Mouse (Mus musculus) right cerebral cortex, postnatal 10 days (tissue): Measurements from ENCODE around the gene Gm49358.

Experiments used
- DNase-seq, 2 experiments: peaks; one replicate each; pipeline ENCODE4 v3.0.0; 2021; ENCODE audit warnings: low spot score in 2 of 2

Gm49358 gene

DNA sequence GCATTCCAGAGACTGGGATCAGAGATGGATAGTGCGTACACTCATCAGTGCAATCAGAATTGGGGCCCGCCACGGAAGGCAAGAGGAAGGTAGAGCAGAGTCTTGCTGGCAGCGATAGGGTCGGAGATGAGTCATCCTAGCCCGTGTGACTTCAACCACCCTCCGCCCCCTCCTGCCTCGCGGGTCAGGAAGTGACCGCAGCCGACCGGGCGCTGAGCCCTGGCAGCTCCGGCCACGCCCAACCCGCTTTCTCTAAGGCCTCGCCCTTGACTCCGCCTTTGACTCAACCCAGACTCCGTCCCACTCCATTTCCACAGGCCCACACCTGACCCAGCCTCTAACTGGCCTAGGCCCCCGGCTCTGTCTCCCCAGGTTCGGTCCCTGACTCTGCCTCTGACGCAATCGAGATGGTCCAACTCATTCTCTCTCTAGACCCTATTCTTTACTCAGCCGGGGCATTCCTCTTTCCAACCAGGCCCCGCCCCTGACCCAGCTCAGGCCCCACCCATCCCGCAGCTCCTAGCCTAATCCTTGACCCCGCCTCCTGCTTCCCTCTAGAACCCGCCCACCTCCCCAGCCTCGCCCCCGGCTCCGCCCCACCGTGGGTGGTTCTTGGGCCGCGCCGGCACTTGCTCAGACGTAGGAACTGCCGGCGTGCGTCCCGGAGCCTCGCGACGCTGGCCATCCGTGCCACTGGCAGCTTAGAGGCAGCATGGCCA lies 14.8 kb downstream of the Gm49358 start, which contains the start of gene Nt5dc3:
Gene Nt5dc3 (plus strand): TSS at position 608 of the 719 bp plus-strand sequence.
- DNase-seq = peak; percentile 95 to 96

DNA sequence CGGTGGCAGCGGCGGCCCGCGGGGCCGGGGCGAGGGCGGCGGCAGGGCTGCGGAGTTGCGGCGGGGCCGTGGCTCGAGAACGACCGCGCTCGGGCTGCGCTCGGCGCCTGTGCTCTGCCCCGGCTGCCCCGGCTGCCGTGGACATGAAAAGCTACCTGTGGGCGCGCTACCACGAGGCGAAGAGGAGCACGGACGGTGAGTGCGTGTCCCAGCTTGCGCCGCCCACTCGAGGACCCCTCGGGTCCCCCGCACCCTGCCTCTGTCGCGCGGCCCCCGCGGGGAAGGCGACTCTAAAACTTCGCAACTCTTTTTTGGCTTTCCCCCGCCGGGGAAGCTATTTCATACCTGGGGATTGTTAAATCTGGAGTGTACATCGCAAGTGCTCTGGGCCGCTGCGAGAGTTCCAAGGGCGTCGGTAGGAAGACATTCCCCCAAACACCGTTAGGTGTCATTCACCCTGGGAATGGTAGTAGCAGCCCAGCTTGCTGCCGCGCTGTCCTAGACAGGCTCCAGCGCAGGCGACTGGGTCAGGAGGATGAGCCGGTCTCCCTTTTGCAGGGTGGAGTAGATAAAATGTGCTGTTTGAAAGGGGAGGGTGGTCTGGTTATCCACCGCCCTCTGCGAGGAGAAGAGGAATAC lies 15.5 kb downstream of the Gm49358 start:
- DNase-seq = peak in 1 of 2 experiments; percentile 48

DNA sequence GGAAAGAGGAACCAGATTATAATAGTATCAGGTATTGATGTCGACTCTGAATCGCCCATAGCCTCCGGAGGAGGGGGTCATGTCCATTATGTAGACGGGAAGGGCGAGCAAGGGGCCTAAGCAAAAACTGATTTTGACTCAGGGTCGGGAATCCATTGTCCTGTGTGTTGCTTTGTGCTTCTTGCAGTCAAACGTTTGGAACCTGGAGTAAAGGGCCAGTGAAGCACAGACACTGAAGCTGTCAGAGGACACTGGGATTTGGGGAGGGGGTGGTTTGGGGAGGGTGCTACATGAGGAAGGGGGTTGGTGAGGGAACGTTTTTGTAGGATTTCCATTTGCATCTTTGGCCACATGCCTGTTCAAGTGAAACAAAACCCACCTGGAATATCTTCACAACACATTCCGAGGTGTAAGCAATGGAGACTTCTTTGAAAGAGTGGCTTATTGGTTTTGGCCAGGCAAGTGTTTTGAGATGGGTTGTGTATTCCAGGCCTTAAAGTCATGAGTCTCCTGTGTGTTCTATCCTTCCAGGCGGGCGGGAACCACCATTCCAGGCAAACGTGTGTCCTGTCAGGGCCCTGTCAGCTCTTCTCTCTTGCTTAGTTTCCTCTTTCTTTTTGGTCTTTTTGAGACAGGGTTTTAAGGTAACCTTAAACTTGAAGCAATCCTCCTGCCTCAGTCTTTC lies 16.2 kb downstream of the Gm49358 start:
- DNase-seq = no peak

DNA sequence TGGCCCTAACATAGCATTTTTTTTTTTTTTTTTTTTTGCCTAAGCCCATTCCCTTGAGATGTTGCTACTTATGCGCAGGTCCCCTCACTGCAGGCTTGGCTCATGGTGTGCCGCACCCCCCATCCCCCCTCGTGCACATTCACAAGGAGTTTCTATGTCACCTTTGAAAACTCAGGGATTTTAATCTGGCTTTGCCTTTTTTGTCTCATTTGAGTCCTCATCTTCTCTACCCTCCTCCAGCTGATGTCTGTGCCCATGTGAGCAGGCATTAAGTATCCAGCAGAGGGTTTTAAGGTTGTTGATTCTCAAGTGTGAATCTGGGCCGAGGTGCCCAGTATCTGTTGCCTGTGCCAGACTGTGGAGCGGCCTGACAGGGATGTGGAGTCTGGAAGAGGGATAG lies 17.9 kb downstream of the Gm49358 start:
- no peak for DNase-seq

DNA sequence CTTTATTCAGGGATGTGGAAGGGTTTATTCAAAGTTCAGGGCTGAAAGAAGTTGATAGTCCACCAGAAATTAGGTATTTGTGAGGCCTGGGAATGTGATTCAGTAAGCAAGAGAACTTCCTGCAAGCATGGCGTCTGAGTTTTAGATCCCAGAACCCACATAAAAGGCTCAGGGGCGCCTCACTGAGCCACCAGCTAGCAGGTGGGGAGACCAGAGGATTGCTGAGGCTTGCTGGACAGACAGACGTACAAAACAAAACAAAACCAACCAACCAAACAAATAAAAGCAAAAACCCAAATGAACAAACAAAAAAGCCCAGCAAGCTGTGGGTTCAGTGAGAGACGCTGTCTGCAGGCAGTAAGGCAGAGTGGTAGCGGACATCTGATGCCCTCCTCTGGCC lies 18.9 kb downstream of the Gm49358 start:
- DNase-seq = no peak

DNA sequence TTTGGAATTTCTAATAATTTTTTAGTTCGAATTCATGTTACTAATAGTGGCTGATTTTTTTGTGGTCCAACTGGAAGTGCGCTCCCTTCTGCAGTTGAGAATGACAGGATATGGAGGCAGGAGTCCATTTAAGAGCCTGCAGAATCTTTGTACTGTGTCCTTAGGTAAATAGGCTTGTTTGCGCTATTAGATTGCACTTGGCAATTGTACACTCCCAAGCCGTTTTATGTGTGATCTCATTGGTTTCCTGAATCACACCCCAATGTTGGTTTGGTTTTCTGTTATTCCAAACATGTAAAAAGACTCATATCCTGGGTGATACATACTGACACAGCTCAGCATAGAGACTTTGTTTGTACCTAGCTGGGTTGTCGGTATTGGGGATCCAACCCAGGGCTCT lies 19.8 kb downstream of the Gm49358 start:
- no peak for DNase-seq

DNA sequence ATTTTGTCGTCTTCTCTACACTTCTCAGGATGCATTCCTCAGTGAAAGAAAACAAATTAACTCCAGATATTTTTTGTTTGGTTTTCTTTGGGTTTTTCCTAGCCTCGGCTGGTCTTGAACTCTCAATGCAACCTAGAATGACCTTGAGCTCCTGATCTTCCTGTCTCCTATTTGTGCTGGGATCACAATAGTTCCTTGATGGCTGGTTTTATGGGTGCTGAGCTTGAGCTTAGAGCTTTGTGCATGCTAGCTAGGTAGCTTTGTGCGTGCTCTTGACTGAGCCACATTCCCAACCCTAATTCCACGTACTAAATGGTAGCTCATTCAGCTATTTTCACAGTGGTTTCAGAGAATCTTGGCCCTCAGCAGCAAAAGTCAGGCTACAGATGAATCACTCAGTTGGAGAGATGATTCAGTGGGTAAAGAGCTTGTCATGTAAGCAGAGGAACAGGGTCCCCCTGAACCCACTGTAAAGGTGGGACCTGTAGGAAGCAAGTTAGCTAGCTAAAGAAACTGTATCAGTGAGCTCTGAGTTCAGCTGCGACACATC lies 20.4 kb downstream of the Gm49358 start:
- no peak for DNase-seq

DNA sequence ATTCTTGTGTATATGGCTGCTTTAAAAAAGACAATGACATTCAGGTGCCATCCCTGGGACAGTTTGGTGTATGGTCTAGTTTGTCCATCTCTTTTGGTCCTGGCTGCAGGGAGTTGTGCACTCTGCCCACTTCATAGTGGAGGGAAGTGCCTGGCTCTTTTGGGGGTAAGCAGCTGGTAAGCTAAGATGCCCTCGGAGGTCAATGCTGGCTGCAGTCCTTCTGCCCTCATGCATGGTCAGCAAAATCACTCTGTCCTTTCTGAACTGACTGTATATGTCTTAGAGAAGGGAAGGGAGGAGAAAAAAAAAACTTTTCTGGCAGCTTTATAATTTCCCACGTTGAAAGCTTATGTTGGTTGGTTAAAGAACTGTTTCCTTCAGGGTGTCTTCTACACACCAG lies 21.6 kb downstream of the Gm49358 start:
- DNase-seq = no peak

DNA sequence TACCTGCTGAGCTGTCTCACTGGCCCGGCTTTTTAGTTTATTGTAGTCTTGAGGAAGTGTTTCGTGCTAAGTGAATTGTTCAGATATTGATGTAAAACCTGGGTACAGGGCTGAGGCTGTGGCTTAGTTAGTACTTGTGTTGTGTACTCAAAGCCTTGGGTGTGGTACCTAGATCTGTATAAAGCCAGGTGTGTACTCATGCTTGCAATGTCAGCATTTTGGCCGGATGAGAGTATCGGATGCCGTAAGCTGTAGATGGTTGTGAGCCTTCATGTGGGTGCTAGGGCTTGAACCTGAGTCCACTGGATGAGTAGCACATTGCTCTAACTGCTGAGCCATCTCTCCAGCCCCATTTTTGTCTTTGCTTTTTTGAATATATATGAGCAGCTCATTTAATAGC lies 22.3 kb downstream of the Gm49358 start:
- no peak for DNase-seq

DNA sequence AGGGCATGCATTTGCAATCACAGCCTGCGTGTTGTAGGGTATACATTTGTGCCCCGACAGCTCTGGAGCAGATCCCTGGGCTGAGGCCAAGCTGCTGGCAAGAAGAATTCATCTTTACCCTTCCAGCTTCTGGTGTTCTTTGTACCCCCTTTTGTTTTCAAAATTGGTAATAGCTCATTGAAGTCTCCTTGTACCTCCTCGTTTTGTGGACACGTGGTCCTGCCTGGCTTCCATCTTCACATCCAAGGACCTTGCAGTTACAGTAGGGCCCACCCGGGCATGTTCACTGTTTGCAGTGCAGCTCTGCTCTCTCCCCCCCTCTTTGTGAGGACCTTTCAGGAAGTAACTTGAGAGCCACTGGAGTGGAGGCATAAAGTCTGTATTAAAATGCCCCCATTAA lies 24.4 kb downstream of the Gm49358 start:
- no peak for DNase-seq

DNA sequence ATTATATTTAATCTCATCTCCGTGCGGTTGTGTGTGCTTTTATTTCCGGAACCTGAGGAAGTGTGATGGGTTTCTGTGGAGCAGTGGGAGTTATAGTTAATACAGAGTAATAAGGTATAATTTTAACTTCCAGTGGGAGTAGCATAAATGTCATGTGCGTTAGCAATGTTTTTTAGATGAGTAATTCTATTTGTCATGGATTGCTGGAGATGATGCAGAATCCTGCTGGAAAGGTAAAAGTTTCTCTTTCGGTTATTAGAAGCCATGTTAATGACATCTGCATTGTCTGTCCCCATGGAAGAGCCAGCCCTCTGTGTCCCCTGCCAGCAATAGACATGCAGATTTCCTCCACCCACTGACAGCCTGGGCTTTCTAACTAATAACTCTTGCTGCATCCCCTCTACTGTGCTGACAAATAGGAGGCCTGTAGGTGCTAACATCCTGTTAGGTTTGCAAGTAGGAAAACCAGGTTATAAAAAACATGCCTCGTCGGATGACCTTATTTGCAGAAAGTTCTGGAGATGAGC lies 25.4 kb downstream of the Gm49358 start:
- no peak for DNase-seq

DNA sequence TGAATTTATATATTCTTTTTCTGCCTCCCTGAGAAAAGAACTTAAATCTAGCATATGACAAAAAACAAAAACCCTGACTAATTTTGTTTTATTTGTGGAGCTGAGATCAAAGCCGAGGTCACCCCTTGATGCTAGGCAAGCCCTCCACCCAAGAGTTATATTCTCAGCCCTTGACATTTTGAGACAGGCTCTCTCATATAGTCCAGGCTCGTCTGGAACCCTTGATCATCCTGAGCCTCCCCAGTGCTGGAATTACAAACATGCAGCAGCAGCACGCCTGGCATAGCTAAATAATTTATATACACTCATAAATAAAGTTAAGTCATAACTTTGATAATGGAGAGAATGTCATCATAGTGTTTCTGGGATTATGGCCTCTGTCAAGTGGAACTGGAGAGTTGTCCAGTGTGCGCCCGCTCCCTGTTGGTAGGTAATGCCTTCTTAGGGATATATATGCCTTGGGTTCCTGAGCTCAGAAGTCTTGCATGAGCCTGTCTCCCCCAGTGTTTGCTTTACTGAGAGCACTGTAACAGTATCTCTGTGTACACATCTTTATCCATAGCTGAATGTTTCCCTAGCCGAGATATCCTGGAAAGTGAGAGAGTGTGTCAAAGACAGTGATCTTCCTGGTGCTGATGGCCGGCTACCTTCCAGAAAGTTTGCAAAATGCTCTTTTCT lies 27.9 kb downstream of the Gm49358 start:
- DNase-seq = no peak

DNA sequence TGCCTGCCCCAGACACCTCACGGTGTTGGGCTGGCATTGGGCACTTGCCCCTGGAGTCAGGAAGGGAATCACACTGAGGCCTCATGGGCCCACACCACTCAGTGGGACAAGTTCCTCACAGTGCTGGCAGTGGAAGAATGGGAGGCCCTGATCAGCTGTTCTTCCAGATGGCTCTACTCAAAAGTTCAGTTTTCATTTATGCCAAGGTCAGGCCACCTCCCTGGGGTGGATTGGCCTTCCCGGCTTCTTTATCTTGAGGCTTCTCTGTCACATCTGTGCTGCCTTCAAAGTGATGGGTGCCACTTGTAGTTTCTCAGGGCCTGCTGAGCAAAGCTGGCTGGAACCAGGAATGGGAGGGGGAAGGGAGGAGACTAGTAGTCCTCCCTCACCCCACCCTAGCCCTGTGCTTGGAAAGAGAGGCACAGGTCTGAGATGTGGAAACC lies 29.8 kb downstream of the Gm49358 start:
- no peak for DNase-seq

DNA sequence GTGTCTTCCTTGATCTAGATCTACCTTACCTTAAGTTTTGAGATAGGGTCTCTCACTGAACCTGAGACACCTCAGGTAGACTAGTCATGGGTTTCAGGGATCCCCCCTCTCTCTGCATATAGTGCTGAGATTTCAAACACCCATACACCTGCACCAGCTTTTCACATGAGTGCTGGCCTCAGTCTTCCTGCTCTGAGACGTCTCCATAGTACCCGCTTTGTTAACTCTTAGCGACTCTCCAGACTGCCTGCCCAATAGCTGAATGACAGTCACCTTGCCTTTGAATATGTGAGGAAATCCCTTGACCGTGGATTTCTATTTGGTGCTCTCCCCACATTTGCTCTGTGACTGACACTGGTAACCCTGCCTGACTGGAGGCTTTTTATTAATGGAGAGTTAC lies 30.4 kb downstream of the Gm49358 start:
- DNase-seq = no peak

DNA sequence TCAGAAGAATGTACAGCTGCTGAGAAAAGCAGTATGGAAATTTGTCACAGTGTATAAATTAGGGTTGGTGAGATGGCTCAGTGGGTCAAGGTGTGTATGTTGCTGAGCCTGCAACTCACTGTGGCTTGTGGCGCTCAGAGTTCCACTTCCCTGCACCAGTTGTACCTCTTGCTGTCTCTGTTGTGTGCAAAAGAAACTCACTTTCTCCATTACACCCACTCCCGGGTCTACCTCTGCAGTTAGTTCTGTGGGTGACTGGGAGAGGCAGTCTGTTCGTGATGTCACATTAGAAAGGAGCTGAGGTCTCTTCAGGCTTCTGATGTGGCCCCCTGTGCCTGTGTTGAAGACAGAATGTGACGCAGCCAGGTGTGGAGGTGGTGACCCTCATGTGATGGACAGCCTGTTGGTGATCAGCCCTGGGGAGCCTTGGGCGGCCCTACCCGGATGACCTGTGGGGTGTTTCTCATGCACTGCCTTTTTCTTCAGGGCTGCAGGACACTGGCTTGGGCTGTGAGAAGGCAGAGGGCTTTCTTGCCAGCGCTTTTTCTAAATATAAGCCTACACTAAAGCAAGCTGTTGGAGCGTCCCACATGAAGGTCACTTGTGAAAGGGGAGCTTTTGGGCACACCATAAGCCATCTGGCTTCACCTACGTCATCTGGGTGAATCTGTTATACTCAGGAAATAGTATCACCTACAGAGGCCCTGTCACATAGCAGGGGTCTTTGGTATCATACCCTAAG lies 31.2 kb downstream of the Gm49358 start:
- DNase-seq = peak in 1 of 2 experiments; percentile 49

DNA sequence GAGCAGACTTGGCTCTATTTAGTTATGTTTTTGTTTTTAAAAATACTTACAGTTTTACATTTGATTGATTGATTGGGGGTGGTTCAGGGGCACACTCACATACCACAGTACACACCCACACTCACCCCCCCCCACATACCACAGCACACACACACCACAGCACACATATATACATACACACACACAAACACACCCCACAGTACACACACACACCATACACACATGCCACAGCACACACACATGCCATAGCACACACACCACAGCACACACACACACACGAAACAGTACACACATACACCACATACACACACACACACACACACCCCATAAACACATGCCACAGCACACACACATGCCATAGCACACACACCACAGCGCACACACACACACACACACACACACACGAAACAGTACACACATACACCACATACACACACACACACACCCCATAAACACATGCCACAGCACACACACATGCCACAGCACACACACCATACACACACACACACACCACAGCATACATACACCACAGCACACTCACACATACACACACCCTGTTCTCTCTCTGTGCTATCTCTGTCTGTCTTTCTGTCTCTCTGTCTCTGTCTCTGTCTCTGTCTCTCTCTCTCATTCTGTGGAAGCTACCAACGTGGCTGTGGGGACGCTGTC lies 32.4 kb downstream of the Gm49358 start:
- no peak for DNase-seq

DNA sequence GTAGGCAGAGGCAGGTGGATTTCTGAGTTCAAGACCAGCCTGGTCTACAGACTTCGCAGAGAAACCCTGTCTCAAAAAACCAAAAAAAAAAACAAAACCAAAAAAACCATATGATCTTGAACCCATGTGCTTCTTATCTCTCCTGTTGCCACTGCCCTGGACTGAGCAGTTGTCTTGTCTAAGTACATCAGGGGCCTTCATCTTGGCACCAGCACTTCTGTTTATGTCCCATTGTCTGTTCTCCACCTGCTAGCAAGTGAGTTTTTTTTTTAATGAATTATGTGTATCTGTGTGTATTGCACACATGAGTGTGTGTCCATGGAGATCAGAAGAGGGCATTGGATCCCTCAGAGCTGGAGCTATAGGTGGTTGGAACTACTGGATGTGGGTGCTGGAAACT lies 43.6 kb downstream of the Gm49358 start:
- DNase-seq = no peak

DNA sequence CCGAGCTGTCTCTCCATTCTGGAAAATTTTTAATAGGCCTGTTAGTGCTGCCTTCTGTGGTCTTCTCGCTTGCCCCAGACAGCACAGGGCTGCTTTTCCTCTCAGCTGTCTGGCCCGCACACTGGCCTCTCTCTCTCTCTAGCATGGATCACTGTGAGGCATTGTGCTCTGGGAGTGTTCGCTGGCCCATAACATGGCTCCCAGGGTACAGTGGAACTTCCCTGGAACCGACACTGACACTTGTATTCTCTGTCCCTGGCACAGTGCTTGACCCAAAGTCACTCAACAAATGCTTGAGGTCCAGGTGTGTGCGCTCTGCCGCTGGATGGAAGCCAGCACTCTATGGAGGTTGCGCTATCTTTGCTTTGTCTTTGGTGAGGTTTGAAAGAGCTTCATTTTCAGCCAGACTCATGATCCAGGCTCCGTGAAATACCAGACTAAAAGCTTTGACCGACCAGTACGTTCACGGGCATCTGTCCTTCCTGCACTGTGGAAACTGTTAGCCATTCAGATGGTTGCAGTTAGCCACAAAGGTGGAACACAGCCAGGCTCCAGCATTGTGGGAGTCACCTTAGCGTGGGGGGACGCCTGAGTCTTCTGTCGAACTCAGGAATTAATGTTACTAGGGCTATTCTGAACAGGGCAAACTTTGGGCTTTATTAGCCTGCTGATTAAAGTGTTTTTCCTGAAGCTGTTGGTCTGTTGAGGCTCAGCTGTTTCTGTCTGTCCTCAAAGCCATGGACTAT lies 44.4 kb downstream of the Gm49358 start:
- DNase-seq = no peak

DNA sequence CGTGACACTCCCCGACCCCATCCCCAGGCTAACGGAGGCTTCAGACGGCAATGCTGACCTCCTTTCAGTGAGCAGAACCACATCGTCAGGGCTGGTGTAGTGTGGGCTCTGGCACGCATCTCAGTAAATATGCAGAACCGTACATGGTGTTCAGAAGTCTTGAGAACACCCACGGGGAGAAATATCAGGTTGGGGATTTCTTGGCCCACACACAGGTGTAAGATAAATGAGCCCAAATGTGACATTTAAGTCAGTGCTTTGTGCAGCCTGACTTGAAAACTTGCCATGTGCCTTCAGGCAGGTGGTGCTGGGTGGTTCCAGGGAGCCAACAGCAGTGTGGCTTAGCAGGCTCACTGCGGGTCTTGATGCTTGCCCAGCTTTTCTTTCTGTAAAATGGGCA lies 46.2 kb downstream of the Gm49358 start:
- DNase-seq = no peak

DNA sequence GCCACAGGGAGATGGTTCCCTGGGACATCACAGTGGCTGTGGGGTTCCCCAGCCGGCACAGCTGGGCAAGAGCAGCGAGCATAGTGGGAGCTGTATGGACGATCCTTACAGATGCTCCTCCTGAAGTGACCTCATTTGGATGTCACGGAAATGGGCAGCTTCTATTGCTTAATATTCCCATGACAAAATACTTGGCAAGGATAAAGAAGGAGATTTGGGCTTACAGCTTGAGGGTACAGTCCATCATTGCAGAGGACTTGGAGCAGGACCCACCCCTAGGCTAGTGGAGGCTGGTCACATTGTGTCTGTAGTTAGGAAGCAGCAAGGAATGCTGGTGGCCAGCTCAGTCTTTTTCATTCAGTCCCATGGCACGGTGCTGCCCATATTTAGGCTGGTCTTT lies 46.8 kb downstream of the Gm49358 start:
- DNase-seq = no peak
